Mouse (Mus musculus) cortical plate, adult 2 months (tissue): ENCODE measurements at regions not wholly inside any gene's neighbourhood (a gene's known extent, or its start where the extent isn't known, plus 50 kb on each side); places are given as distances from the start of the nearest gene placed in this dataset.

ENCODE experiments used
- CTCF ChIP-seq: fragments of 200-500 bp; IDR thresholded peaks from 2 replicates; pipeline ENCODE4 v1.5.1; 2011; ENCODE audit warnings: mild to moderate bottlenecking, control low read depth, low read length; ENCODE audit not compliant: insufficient read depth; ENCODE audit errors: extremely low read depth
- POLR2A ChIP-seq: fragments of 200-500 bp; IDR thresholded peaks from 2 replicates; pipeline ENCODE4 v1.6.1; 2011; ENCODE audit warnings: mild to moderate bottlenecking, low read length, control low read depth; ENCODE audit not compliant: insufficient read depth; ENCODE audit errors: extremely low read depth

DNA sequence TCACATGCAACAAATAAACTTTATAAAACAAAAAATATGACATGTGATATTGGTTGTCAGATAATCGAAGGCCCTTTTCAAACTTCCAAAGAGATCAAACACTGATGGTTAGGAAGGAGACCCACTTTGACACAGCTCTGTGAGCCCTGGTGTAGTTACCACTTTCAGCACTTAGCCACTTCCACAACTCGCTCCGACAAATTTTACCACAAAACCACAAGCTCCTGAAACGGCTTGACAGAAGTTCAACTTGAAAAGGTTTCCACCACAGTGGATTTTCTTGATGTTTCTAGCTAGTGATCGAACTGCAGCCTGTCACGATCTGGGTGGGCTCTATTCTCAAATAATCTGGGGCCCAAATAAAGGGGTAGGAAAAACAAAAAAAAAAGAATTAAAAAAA is 742.2 kb upstream of the Zeb2 start:
- TF ChIP-seq POLR2A (no peak), CTCF (no peak)
